Mouse (Mus musculus) embryo, embryonic 11.5 days (tissue): ENCODE results near the gene Pmepa1.

ENCODE experiments used
- DNase-seq: peaks from one replicate; pipeline ENCODE4 v3.0.0-alpha.2; 2012; ENCODE audit warnings: low read depth, low spot score

Gene Pmepa1

GRCm38 (mm10) chr2:173253761-173254662, 22.3 kb downstream of the Pmepa1 start:
- no peak for DNase-seq

- DNase-seq, result no peak
Measured at GRCm38 (mm10) chr2:173251675-173252074, 24.7 kb downstream of the Pmepa1 start.

- no peak for DNase-seq
Measured at GRCm38 (mm10) chr2:173251133-173251532, 25.2 kb downstream of the Pmepa1 start.

GRCm38 (mm10) chr2:173250411-173250810, 25.9 kb downstream of the Pmepa1 start:
- no peak for DNase-seq

GRCm38 (mm10) chr2:173249965-173250364, 26.4 kb downstream of the Pmepa1 start:
- DNase-seq, result no peak

DNA sequence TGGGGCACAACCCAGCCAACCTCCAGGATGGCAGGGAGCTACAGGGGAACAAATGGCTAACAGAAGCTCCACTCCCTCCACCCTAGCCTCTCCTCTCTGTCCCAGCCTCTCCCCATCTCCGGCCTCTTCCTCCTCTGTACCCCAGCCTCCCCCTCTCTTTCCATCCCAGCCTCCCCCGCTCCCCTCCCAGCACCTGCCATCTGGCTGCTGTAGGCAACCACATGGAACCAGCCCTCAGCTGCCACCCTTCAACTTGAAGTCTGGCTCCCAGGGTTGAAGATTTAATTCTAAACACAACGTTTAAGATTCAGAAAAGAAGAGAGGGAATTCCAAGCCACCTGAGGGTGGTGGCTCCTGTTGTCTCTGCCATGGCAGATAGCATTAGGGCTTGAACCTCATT, 26.9 kb downstream of the Pmepa1 start:
- DNase-seq, result no peak

DNA sequence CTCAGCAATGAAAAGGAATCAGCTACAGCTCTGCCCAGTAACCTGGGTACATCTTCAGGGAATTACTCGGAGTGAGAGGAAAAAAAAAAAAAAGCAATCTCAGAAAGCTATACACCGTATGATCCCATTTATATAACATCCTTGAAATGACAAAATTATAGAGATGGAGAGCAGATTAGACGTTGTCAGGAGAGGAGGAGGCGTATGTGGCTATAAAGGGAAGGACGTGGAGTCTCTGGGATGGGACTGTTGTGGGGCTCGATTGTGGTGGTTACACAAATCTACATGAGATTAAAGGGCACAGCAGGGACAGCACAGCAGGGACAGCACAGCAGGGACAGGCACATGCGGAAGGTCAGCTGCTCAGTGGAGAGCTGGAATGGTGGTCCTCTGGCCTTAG, 27.5 kb downstream of the Pmepa1 start:
- DNase-seq, result no peak

DNA sequence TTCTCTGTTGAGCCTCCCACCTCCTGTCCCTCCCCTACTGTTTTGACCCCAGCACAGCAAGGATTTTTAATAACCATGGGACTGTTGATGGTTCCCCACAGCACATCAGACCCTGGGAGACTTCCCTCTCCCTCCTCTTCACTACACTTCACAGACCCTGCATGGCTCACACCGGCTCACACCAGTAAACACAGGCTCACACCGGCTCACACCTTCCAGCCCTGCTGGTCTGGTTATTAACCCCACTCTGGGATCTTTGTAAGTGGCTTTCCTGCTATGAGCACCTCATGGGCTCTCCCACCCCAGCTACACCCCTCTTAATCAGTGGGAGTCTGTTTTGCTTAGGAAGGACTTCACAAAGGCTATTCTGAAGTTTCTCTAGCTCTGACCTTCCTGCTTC, 28.4 kb downstream of the Pmepa1 start:
- no peak for DNase-seq

DNA sequence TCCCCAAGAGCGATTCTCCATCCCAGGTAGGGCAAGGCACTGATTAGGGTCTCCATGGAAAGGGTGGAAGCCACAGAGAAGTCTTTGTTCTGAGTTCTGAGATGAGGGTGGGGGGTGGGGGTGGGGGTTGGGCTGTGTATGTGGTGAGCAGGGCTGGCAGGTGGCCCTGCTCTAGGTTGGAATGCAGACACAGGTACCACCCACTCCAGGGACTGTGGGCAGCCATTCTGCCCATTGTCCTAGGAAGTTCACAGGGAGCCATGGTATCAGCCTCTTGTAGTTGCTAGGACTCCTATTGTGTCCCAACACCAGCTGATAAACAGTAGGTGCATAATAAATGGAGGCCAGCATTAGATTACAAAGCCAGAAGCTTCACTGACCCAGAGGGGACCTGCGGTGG, 29.1 kb downstream of the Pmepa1 start:
- no peak for DNase-seq

DNA sequence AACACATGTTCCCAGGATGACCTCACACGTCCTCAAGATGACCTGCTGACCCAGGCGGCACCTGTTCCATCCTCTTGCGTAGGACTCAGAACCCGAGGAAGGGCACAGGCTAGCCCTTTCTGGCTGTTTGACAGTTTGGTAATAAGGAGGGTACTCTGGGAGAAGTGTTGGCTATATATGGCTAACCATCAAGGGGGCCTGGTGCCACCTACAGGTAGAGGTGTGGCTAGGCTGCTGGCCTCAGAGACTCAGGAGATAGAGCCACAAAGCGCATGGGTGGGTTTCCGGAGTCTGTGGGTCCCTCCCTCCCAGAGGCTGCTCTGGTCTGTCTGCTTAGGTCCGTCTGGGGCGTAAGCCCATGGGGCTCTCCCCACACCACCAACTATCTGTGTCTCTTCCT, 29.6 kb downstream of the Pmepa1 start:
- no peak for DNase-seq

DNA sequence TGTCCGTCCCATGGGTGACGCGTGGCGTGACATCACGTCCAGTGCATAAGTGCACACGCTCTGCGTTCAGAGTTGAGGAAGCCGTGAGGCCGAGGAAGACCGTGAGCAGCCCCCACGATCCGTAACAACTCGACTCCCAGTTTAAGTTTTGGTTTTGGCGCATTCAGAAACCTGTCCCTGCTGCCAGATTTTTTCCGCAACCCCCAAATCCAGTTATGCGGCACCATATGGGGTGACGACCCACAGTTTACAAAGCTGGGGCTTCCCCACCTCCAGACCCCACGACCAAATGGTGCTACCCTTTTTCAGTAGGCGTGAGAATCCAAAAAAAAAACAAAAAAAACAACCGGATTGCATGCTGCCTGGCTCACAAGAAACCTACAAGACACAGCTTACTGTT, 31.1 kb downstream of the Pmepa1 start:
- DNase-seq, result no peak

DNA sequence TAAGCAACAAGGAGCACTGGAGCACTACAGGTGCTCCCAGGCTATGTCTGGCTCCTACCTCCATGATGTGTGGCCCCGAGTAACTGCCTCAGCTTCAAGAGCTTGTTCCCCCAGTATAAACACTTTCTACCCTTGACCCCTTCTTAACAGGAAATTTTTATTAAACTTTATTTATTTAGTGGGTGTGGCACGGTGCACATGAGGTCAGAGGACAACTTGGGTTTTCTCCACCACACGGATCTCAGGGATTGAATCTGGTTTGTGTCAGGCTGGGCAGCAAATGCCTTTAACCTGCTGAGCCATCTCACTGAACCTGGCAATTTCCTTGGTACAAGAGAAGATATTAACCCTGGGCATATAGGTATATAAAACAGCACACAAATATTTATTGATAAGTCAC, 32.2 kb downstream of the Pmepa1 start:
- no peak for DNase-seq

DNA sequence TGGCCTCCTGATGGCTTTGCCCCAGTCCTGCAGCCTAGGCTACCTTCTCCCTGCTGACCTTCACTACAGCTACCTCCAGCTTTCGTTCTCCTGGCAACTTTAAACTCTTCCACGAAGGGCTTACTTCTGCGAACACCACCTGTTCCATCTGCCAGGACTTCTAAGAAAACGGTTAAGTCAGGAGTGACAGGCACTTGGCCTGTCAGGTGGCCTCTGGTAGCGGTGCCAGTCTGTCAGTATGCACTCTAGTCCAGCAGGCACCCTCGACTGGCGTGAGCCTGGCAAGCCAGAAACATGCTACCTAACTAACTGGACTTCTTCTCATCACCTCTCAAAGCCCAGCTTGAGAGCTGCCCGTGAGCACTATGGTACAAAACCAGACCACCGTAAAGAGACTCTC, 32.7 kb downstream of the Pmepa1 start:
- no peak for DNase-seq

DNA sequence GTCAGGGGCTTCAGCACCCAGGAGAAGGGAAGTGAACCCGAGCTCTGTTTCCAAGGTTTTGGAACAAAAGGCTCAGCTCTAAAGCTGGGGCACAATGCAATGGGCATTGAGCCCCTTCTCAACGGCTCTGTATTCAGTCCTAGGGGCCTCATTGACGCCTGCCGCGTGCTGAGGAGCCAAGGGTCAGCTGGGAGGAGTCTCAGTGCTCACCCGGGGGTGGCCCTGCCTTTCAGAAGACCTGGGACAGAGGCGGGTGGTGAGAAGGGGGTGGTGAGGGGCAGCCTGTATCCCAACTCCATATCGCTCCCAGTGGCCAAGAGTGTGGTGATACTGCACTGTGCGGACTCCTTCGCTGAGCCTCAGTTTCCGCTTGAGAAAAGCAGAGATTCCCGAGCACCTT, 33.5 kb downstream of the Pmepa1 start:
- no peak for DNase-seq

DNA sequence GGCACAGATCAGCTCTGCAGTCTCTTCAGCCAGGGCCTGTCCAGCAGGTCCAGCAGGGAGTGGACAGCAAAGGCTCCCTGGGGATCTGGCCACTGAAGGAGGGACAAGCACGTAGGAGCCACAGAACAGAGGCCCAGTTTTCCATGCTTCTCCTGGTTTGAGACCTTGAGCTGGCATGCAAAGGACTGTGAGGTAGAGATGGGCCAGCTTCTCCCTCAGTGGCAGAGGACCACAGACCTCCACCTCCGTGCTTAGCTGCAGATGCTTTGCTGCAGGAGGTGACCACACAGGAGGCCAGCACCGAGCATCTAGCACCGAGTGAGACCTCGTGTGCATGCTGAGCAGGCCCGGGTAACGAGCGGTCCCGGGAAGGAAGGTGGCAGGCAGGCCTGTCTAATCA, 35.6 kb downstream of the Pmepa1 start:
- DNase-seq, result no peak

GRCm38 (mm10) chr2:173238522-173238921, 37.8 kb downstream of the Pmepa1 start:
- no peak for DNase-seq

DNA sequence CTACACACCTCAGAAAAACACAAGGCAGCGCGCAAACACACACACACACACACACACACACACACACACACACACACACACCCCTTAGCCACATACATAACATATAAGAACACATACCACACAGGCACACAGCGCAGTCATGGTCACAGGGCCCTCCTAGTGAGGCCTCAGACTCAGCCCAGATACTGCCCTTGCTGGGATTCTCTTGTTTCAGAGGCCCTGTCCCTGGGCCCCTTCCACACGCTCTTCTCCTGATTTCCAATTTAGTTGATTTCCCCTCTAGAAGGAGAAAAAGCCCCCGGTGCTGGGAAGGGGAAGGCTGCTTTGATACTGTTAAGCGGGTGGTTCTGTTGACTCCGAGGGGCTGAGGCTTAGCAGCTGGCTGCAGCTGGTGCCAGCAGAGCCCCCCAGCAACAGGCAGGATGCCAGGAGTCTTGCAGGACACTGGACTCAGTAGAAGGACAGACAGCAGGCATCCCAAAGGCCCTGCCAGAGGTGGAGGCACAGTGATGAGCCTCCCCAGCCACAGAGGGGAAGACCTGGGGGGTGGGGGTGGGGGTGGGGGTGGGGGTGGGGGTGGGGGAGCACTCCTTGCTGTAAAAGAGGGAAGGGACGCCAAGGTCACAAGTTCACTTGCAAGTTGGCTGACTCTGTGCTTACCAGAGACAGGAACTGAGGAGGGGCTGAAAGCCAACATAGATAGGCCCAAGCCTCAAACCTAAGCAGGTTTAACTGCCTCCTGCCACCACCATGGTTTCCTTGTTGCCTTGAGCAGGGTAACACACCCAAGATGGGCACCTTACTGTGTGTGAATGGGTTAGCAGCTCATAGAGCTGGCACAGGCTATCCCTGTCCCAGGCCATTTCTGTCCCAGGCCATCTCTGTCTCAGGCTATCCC, 40.6 kb downstream of the Pmepa1 start:
- DNase-seq, result no peak

- DNase-seq, result no peak
Measured at GRCm38 (mm10) chr2:173232766-173233099, 43.6 kb downstream of the Pmepa1 start.

DNA sequence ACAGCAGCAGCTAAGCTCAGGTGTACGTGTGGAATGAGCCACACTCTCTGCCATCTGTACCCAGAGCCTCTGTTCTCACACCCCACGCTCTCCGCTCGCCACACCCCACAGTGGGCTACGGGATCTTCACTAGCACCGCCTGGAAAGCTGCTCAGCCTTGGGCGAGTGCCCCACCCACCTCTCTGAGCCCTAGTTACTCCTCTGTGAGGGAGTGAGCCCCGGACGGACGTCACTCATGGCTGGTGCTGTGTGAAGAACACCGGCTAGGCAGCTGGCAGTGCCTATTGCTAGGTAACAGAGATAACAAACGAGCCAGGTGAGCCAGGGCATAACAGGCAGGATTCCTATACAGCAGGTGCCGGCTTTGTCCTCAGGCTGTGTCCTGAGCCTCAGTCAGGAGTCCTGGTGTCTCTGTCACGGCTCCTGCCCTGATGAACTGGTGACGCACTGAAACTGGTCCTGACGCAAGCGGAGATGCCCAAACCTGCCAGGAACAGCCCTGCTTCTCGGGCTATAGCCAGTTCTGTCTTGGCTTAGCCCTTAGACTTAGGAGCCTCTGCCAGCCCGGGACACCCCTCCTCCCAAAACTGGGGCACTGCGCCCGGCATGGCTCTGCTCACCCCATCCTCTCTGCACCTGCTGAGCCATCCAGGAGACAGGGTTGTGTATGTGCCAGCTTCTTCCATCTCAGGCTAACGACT, 44.1 kb downstream of the Pmepa1 start:
- DNase-seq, result no peak

DNA sequence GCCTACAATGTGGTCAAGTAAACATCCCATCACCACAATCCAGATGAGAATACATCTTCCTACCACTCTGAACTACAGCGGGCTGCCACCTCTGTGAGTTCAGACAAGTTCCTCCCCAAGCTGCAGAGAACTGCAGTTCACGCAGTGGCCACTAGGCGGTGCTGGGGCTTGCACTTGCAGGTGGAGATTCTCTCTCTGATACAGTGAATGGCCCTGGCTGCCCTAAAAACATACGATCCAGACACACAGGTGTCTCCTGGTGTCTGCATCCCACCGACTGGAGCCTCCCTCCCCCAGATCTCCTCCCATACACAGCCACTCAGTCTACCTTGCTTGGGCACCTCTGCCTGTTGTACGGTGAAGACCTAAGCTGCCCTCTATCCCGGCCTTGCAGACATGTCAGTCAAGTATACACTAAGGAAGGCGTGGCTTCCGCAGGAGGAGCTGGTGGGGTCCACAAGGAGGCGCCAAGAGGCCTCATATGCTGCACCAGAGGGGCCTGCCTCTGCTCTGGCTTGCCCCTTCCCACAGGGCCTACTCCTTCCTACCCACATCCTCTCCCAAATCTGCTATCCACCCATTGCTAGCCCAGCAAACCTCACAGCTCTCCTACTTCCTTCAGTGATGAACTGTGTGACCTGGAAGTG, 46.6 kb downstream of the Pmepa1 start:
- peak; percentile 84 for DNase-seq

GRCm38 (mm10) chr2:173228567-173228966, 47.8 kb downstream of the Pmepa1 start:
- DNase-seq, result no peak

GRCm38 (mm10) chr2:173226792-173227191, 49.5 kb downstream of the Pmepa1 start:
- DNase-seq, result no peak
